Mouse (Mus musculus): ENCODE measurements around the gene Tmem107. TPM values are rescaled to one million over a fixed set of nuclear protein-coding genes. Genes with fewer than 3 reads are reported as not detected.

The Tmem107 gene
- polyA plus RNA-seq, 1 experiment from 2014 or later: 43.5 TPM

- no peak overlapping the region for H3K9ac ChIP-seq (ENCODE audit: low read length)
- H3K9me3 ChIP-seq (ENCODE audit: control insufficient read depth, low read length): no peaks in the 10 kb centered on the region
- H3K27ac ChIP-seq (ENCODE audit: low read depth, low read length): no peak overlapping the region
- ATAC-seq (ENCODE audit: insufficient read depth, low FRiP score, low TSS enrichment) (no peak), DNase-seq (ENCODE audit: low spot score) (no peak)
- no peak overlapping the region for H3K4me2 ChIP-seq (ENCODE audit: low read depth)
- H3K4me1 ChIP-seq (ENCODE audit: control insufficient read depth, insufficient read depth, low read length): peaks cover 2% of the 10 kb centered on the region; the same call in 1 of the 2 replicates
- H3K4me3 ChIP-seq (ENCODE audit: low read depth, low read length): no peak overlapping the region
- H3K27me3 ChIP-seq (ENCODE audit: control insufficient read depth, insufficient read depth, low read length): no peaks in the 10 kb centered on the region
- 76% methylated on average over 5 of the region's 5 CpGs for WGBS
- no peaks in the 10 kb centered on the region for H3K36me3 ChIP-seq (ENCODE audit: control insufficient read depth, insufficient read depth, low read length)
Measured at GRCm38 (mm10) chr11:69076572-69076971, 6.0 kb downstream of the Tmem107 start.

GRCm38 (mm10) chr11:69077316-69077715, 6.7 kb downstream of the Tmem107 start:
- Histone ChIP-seq H3K4me1 (ENCODE audit: control insufficient read depth, insufficient read depth, low read length) (peaks cover 2% of the 10 kb centered on the region; the same call in 1 of the 2 replicates), H3K27me3 (ENCODE audit: control insufficient read depth, insufficient read depth, low read length) (no peaks in the 10 kb centered on the region), H3K9ac (ENCODE audit: low read length) (no peak overlapping the region), H3K4me2 (ENCODE audit: low read depth) (no peak overlapping the region), H3K36me3 (ENCODE audit: control insufficient read depth, insufficient read depth, low read length) (no peaks in the 10 kb centered on the region), H3K4me3 (ENCODE audit: low read depth, low read length) (no peak overlapping the region), H3K9me3 (ENCODE audit: control insufficient read depth, low read length) (no peaks in the 10 kb centered on the region), H3K27ac (ENCODE audit: low read depth, low read length) (no peak overlapping the region)
- WGBS: 92% methylated on average over 9 of the region's 9 CpGs
- DNase-seq (ENCODE audit: low spot score) (no peak), ATAC-seq (ENCODE audit: insufficient read depth, low FRiP score, low TSS enrichment) (no peak)

- WGBS: 73% methylated on average over 6 of the region's 6 CpGs
- DNase-seq (ENCODE audit: low spot score): no peak
Measured at GRCm38 (mm10) chr11:69078041-69078440, 7.4 kb downstream of the Tmem107 start.

GRCm38 (mm10) chr11:69078805-69079438, 8.3 kb downstream of the Tmem107 start:
- Histone ChIP-seq H3K27me3 (ENCODE audit: control insufficient read depth, insufficient read depth, low read length) (no peaks in the 10 kb centered on the region), H3K4me1 (ENCODE audit: control insufficient read depth, insufficient read depth, low read length) (no peaks in the 10 kb centered on the region), H3K4me2 (ENCODE audit: low read depth) (no peak overlapping the region), H3K36me3 (ENCODE audit: control insufficient read depth, insufficient read depth, low read length) (no peaks in the 10 kb centered on the region), H3K4me3 (ENCODE audit: low read depth, low read length) (no peak overlapping the region), H3K27ac (ENCODE audit: low read depth, low read length) (no peak overlapping the region), H3K9ac (ENCODE audit: low read length) (no peak overlapping the region), H3K9me3 (ENCODE audit: control insufficient read depth, low read length) (no peaks in the 10 kb centered on the region)
- ATAC-seq (ENCODE audit: insufficient read depth, low FRiP score, low TSS enrichment) (no peak), DNase-seq (ENCODE audit: low spot score) (no peak)
- 66% methylated on average over 5 of the region's 5 CpGs for WGBS

More at GRCm38 (mm10) chr11:69078041-69078440, 7.4 kb downstream of the Tmem107 start:
- no peak for ATAC-seq (ENCODE audit: insufficient read depth, low FRiP score, low TSS enrichment)
- Histone ChIP-seq H3K9ac (ENCODE audit: low read length) (no peak overlapping the region), H3K36me3 (ENCODE audit: control insufficient read depth, insufficient read depth, low read length) (no peaks in the 10 kb centered on the region), H3K4me1 (ENCODE audit: control insufficient read depth, insufficient read depth, low read length) (no peaks in the 10 kb centered on the region), H3K4me2 (ENCODE audit: low read depth) (no peak overlapping the region), H3K4me3 (ENCODE audit: low read depth, low read length) (no peak overlapping the region), H3K9me3 (ENCODE audit: control insufficient read depth, low read length) (no peaks in the 10 kb centered on the region), H3K27me3 (ENCODE audit: control insufficient read depth, insufficient read depth, low read length) (no peaks in the 10 kb centered on the region), H3K27ac (ENCODE audit: low read depth, low read length) (no peak overlapping the region)

GRCm38 (mm10) chr11:69080102-69080854, 9.7 kb downstream of the Tmem107 start:
- DNase-seq (ENCODE audit: low spot score) (no peak), ATAC-seq (ENCODE audit: insufficient read depth, low FRiP score, low TSS enrichment) (no peak)
- no peak overlapping the region for H3K4me2 ChIP-seq (ENCODE audit: low read depth)
- H3K9me3 ChIP-seq (ENCODE audit: control insufficient read depth, low read length): no peaks in the 10 kb centered on the region
- H3K36me3 ChIP-seq (ENCODE audit: control insufficient read depth, insufficient read depth, low read length): no peaks in the 10 kb centered on the region
- H3K27me3 ChIP-seq (ENCODE audit: control insufficient read depth, insufficient read depth, low read length): no peaks in the 10 kb centered on the region
- H3K9ac ChIP-seq (ENCODE audit: low read length): no peak overlapping the region
- no peaks in the 10 kb centered on the region for H3K4me1 ChIP-seq (ENCODE audit: control insufficient read depth, insufficient read depth, low read length)
- no peak overlapping the region for H3K27ac ChIP-seq (ENCODE audit: low read depth, low read length)
- H3K4me3 ChIP-seq (ENCODE audit: low read depth, low read length): no peak overlapping the region
- 78% methylated on average over 15 of the region's 15 CpGs for WGBS

- Histone ChIP-seq H3K4me1 (ENCODE audit: control insufficient read depth, insufficient read depth, low read length) (no peaks in the 10 kb centered on the region), H3K27me3 (ENCODE audit: control insufficient read depth, insufficient read depth, low read length) (no peaks in the 10 kb centered on the region), H3K27ac (ENCODE audit: low read depth, low read length) (no peak overlapping the region), H3K36me3 (ENCODE audit: control insufficient read depth, insufficient read depth, low read length) (no peaks in the 10 kb centered on the region), H3K9me3 (ENCODE audit: control insufficient read depth, low read length) (no peaks in the 10 kb centered on the region), H3K4me3 (ENCODE audit: low read depth, low read length) (no peak overlapping the region), H3K9ac (ENCODE audit: low read length) (no peak overlapping the region), H3K4me2 (ENCODE audit: low read depth) (no peak overlapping the region)
- WGBS: 83% methylated on average over 8 of the region's 8 CpGs
- DNase-seq (ENCODE audit: low spot score) (no peak), ATAC-seq (ENCODE audit: insufficient read depth, low FRiP score, low TSS enrichment) (no peak)
Measured at GRCm38 (mm10) chr11:69080855-69081222, 10.2 kb downstream of the Tmem107 start.

GRCm38 (mm10) chr11:69081613-69082012, 11.0 kb downstream of the Tmem107 start:
- ATAC-seq (ENCODE audit: insufficient read depth, low FRiP score, low TSS enrichment): no peak
- H3K4me3 ChIP-seq (ENCODE audit: low read depth, low read length): no peak overlapping the region
- H3K4me2 ChIP-seq (ENCODE audit: low read depth): no peak overlapping the region
- WGBS: 81% methylated on average over 7 of the region's 7 CpGs
- H3K27me3 ChIP-seq (ENCODE audit: control insufficient read depth, insufficient read depth, low read length): no peaks in the 10 kb centered on the region
- DNase-seq (ENCODE audit: low spot score): no peak
- H3K36me3 ChIP-seq (ENCODE audit: control insufficient read depth, insufficient read depth, low read length): no peaks in the 10 kb centered on the region
- no peaks in the 10 kb centered on the region for H3K9me3 ChIP-seq (ENCODE audit: control insufficient read depth, low read length)
- H3K4me1 ChIP-seq (ENCODE audit: control insufficient read depth, insufficient read depth, low read length): no peaks in the 10 kb centered on the region
- no peak overlapping the region for H3K9ac ChIP-seq (ENCODE audit: low read length)
- H3K27ac ChIP-seq (ENCODE audit: low read depth, low read length): no peak overlapping the region

GRCm38 (mm10) chr11:69085608-69086007, 15.0 kb downstream of the Tmem107 start:
- peaks cover 10% of the 10 kb centered on the region for H3K4me1 ChIP-seq (ENCODE audit: control insufficient read depth, insufficient read depth, low read length)
- WGBS: 69% methylated on average over 6 of the region's 6 CpGs
- DNase-seq (ENCODE audit: low spot score) (no peak), ATAC-seq (ENCODE audit: insufficient read depth, low FRiP score, low TSS enrichment) (no peak)
- H3K27ac ChIP-seq (ENCODE audit: low read depth, low read length): no peak overlapping the region
- no peaks in the 10 kb centered on the region for H3K36me3 ChIP-seq (ENCODE audit: control insufficient read depth, insufficient read depth, low read length)
- H3K9ac ChIP-seq (ENCODE audit: low read length): no peak overlapping the region
- no peaks in the 10 kb centered on the region for H3K9me3 ChIP-seq (ENCODE audit: control insufficient read depth, low read length)
- no peak overlapping the region for H3K4me3 ChIP-seq (ENCODE audit: low read depth, low read length)
- no peak overlapping the region for H3K4me2 ChIP-seq (ENCODE audit: low read depth)
- H3K27me3 ChIP-seq (ENCODE audit: control insufficient read depth, insufficient read depth, low read length): no peaks in the 10 kb centered on the region

- DNase-seq (ENCODE audit: low spot score) (no peak), ATAC-seq (ENCODE audit: insufficient read depth, low FRiP score, low TSS enrichment) (no peak)
- Histone ChIP-seq H3K4me3 (ENCODE audit: low read depth, low read length) (no peak overlapping the region), H3K9me3 (ENCODE audit: control insufficient read depth, low read length) (no peaks in the 10 kb centered on the region), H3K4me1 (ENCODE audit: control insufficient read depth, insufficient read depth, low read length) (peaks cover 10% of the 10 kb centered on the region), H3K27ac (ENCODE audit: low read depth, low read length) (no peak overlapping the region), H3K27me3 (ENCODE audit: control insufficient read depth, insufficient read depth, low read length) (no peaks in the 10 kb centered on the region), H3K9ac (ENCODE audit: low read length) (no peak overlapping the region), H3K36me3 (ENCODE audit: control insufficient read depth, insufficient read depth, low read length) (no peaks in the 10 kb centered on the region), H3K4me2 (ENCODE audit: low read depth) (no peak overlapping the region)
- 67% methylated on average over 6 of the region's 6 CpGs for WGBS
Measured at GRCm38 (mm10) chr11:69086390-69086789, 15.8 kb downstream of the Tmem107 start.
